Mouse (Mus musculus): ENCODE data around the gene Ddx24. TPM values are rescaled to one million over a fixed set of nuclear protein-coding genes. Genes with fewer than 3 reads are reported as not detected.

Gene Ddx24
- polyA plus RNA-seq, 1 experiment from 2014 or later: 107 TPM

- WGBS: 89% methylated on average over 8 of the region's 8 CpGs
- H3K36me3 ChIP-seq (ENCODE audit: control insufficient read depth, insufficient read depth, low read length): no peaks in the 10 kb centered on the region
Measured at GRCm38 (mm10) chr12:103360812-103361211, 64.8 kb downstream of the Ddx24 start.

DNA sequence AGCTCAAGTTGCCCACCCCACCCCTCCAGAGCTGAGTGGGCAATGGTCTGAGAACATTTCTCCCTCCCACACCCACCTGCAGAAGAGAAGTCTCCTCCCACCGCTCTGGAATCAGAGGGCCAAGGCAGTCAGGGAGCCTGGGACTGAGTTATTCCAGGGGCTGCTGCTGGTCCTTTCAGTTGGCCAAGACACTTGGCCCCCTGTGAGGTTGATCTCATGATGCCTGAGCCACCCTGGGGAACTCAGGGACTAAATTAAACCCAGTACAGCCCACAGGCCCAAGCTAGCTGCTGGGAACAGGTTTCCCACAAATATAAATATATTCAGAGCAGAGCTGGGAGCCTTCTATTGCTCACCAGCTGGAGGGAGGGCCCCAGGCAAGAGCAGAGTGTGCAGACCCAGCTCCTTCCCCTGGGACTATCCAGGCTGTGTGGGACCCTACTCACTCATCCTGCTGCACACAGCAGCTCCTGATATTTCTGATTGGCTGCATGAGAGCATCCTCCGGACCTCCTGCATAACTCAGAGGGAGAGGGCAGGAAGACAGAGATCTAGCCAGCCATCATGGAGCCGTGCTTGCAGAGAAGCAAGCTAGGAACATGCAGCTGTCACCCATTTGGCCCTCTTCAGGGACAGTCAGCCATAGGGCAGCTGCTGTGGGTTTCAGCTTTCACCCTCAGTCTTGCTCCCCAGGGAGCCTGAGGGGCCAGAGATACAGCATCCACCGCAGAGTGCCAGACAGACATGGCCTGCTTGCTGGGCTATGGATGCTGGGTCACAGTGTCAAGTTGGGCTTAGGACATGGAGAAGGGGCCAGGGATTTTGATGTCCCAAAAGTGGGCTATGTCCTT is 66.5 kb downstream of the Ddx24 start:
- DNase-seq (ENCODE audit: low spot score, missing footprints): peak; percentile 76
- no peak for ATAC-seq (ENCODE audit: low FRiP score)
- Histone ChIP-seq H3K27ac (ENCODE audit: low read depth, low read length) (no peak overlapping the region), H3K4me1 (ENCODE audit: control insufficient read depth, insufficient read depth, low read length) (no peaks in the 10 kb centered on the region), H3K4me2 (no peak overlapping the region), H3K27me3 (ENCODE audit: control insufficient read depth, insufficient read depth, low read length) (no peaks in the 10 kb centered on the region), H3K36me3 (ENCODE audit: control insufficient read depth, insufficient read depth, low read length) (no peaks in the 10 kb centered on the region), H3K4me3 (ENCODE audit: low read depth, low read length) (no peak overlapping the region), H3K9me3 (ENCODE audit: control insufficient read depth, low read length) (no peaks in the 10 kb centered on the region), H3K9ac (ENCODE audit: low read length) (no peak overlapping the region)
- 68% methylated on average over 4 of the region's 4 CpGs for WGBS

More at GRCm38 (mm10) chr12:103360812-103361211, 64.8 kb downstream of the Ddx24 start:
- Histone ChIP-seq H3K4me3 (ENCODE audit: low read depth, low read length) (no peak overlapping the region), H3K4me1 (ENCODE audit: control insufficient read depth, insufficient read depth, low read length) (no peaks in the 10 kb centered on the region), H3K27me3 (ENCODE audit: control insufficient read depth, insufficient read depth, low read length) (no peaks in the 10 kb centered on the region), H3K4me2 (no peak overlapping the region), H3K9ac (ENCODE audit: low read length) (no peak overlapping the region), H3K27ac (ENCODE audit: low read depth, low read length) (no peak overlapping the region), H3K9me3 (ENCODE audit: control insufficient read depth, low read length) (no peaks in the 10 kb centered on the region)
- DNase-seq (ENCODE audit: low spot score, missing footprints): no peak
- ATAC-seq (ENCODE audit: low FRiP score): no peak

- DNase-seq (ENCODE audit: low spot score, missing footprints): peak; percentile 10
- no peak for ATAC-seq (ENCODE audit: low FRiP score)
- no peak overlapping the region for H3K4me3 ChIP-seq (ENCODE audit: low read depth, low read length)
- no peaks in the 10 kb centered on the region for H3K4me1 ChIP-seq (ENCODE audit: control insufficient read depth, insufficient read depth, low read length)
- H3K36me3 ChIP-seq (ENCODE audit: control insufficient read depth, insufficient read depth, low read length): no peaks in the 10 kb centered on the region
- H3K27ac ChIP-seq (ENCODE audit: low read depth, low read length): no peak overlapping the region
- no peaks in the 10 kb centered on the region for H3K9me3 ChIP-seq (ENCODE audit: control insufficient read depth, low read length)
- H3K9ac ChIP-seq (ENCODE audit: low read length): no peak overlapping the region
- WGBS: 72% methylated on average over 8 of the region's 8 CpGs
- no peak overlapping the region for H3K4me2 ChIP-seq
- no peaks in the 10 kb centered on the region for H3K27me3 ChIP-seq (ENCODE audit: control insufficient read depth, insufficient read depth, low read length)
Measured at GRCm38 (mm10) chr12:103358216-103358615, 67.4 kb downstream of the Ddx24 start.

Other genes with a start within 250 kb of the Ddx24 start
- gene Prima1, start 183.7 kb downstream of the Ddx24 start, polyA plus RNA-seq (2014; fragmentation: Nextera tagmentation; extraction: Ambion mirVana): 2.0 and 2.3 TPM in 2 replicates
- 47.3 and 57.7 TPM in 2 replicates for gene Fam181a, start 114.9 kb downstream of the Ddx24 start, polyA plus RNA-seq (2014; fragmentation: Nextera tagmentation; extraction: Ambion mirVana)
- 0.58 and 0.77 TPM in 2 replicates for gene Asb2, start 69.8 kb downstream of the Ddx24 start, polyA plus RNA-seq (2014; fragmentation: Nextera tagmentation; extraction: Ambion mirVana)
- gene Otub2, start 37.1 kb downstream of the Ddx24 start, polyA plus RNA-seq (2014; fragmentation: Nextera tagmentation; extraction: Ambion mirVana): 13.9 and 14.1 TPM in 2 replicates
- 0.59 and 0.81 TPM in 2 replicates for gene 9330161L09Rik, start 18.0 kb downstream of the Ddx24 start, polyA plus RNA-seq (2014; fragmentation: Nextera tagmentation; extraction: Ambion mirVana)
- gene Ifi27, start 8.4 kb upstream of the Ddx24 start, polyA plus RNA-seq (2014; fragmentation: Nextera tagmentation; extraction: Ambion mirVana): 3.7 and 4.1 TPM in 2 replicates
- 2.0 and 2.1 TPM in 2 replicates for gene Ifi27l2a, start 17.9 kb upstream of the Ddx24 start, polyA plus RNA-seq (2014; fragmentation: Nextera tagmentation; extraction: Ambion mirVana)
- not detected in 2 replicates for gene Ifi27l2b, start 31.4 kb upstream of the Ddx24 start, polyA plus RNA-seq (2014; fragmentation: Nextera tagmentation; extraction: Ambion mirVana)
- 3.5 and 4.7 TPM in 2 replicates for gene Ppp4r4, start 106.5 kb upstream of the Ddx24 start, polyA plus RNA-seq (2014; fragmentation: Nextera tagmentation; extraction: Ambion mirVana)
- not detected in 2 replicates for gene Serpina10, start 205.6 kb upstream of the Ddx24 start, polyA plus RNA-seq (2014; fragmentation: Nextera tagmentation; extraction: Ambion mirVana)
- not detected in 2 replicates for gene Serpina6, start 231.4 kb upstream of the Ddx24 start, polyA plus RNA-seq (2014; fragmentation: Nextera tagmentation; extraction: Ambion mirVana)